Mouse (Mus musculus): ENCODE results near the gene Zfp609.
"Not testable (repeated sequence)": the region's sequence is repeated elsewhere in the genome, so short reads cannot be mapped to it uniquely, and the experiment has no call there.

Zfp609 gene

DNA sequence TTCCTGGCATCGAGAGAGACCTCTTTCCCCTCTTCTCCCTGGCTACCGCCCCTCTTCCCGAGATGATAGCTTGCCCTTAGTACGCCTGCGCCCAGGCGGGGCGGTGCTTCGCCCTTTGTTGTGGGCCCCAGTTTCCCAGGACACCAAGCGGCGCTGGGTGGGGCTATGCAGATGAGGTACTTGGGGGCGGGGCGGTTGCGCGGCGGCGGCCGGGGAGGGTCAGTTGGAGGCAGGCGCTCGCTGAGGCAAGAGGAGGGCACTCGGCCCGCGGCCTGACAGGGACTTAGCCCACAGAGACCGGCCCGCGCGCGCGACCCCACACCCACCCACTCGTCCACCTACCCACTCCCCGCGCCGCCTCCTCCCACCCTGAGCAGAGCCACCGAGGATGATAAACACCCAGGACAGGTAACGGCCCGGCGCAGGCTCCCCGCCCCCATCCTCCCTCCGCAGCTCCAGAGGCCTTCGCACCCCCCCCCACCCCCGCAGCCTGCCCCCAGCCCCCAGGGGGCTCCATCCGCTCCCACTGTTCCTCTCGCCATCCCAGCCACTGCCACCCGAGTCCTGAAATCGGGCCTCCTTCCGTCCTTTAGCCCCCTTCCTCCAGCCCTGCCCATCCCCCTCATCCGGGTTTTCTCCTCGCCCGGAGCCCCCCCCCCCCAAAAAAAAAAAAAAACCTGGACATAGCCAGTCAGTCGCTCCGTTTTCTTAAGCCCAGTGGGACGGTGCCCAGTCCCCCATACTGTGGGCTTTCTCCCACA lies 150.8 kb downstream of the Zfp609 start:
- DNase-seq (ENCODE audit: low read depth, low spot score) = peak; percentile 94

DNA sequence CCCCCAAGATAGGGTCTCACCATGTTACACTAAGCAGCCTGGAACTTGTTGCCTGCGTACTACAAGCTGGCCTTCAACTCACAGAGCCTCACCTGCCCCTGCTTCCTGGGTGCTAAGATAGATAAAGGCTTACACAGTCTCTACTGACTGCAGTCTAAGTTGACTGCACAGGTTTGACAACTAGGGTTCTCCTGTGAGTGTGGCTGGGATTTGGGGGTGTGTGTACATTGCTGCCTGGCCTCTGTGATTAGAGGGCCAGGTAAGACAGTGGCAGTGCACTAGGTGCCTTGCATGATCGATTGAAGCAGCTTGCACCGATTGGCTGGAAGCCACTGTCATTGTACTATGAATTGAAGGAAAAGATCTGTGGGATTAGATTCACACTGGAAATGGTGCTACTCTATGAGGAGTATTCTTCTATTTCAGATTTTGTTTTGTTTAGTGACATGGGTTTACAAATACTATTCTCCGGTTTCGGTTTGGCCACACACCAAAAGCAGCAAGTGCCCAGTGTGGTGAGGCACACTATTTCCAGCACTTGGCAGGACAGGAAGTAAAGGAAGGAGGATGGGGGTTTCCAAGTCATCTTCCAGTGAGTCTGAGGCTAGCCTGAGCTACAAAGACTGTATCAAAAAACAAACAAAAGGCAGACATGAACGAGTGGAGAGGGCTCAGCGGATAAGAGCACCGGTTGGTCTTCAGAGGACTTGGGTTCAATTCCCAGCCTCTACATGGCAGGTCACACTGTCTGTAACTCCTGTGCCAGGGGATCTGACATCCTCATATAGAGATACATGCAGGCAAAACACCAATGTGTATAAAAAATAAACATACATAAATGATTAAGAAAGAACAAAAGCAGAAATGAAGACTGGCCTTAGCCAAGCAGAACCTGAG lies 151.7 kb downstream of the Zfp609 start:
- DNase-seq (ENCODE audit: low read depth, low spot score) = no peak

DNA sequence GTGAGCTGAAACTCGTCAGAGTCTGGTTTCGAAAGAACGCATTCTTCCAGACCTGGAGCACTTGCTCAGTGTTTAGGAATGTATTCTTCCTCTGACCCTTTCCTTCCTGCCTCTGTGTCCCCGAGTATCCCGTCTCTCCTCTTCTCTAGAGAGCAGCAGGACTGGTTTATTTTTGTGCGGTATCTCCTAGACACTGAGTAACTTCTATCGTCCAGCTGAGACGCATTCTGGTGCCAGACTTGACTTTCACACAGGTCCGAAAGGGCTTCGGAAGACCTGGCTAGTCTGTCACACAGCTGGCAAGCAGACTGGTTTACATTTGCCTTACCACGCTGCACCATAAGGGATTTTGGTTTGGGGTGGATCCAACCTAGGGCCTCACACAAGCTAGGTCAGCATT lies 154.4 kb downstream of the Zfp609 start:
- no peak for DNase-seq (ENCODE audit: low read depth, low spot score)

DNA sequence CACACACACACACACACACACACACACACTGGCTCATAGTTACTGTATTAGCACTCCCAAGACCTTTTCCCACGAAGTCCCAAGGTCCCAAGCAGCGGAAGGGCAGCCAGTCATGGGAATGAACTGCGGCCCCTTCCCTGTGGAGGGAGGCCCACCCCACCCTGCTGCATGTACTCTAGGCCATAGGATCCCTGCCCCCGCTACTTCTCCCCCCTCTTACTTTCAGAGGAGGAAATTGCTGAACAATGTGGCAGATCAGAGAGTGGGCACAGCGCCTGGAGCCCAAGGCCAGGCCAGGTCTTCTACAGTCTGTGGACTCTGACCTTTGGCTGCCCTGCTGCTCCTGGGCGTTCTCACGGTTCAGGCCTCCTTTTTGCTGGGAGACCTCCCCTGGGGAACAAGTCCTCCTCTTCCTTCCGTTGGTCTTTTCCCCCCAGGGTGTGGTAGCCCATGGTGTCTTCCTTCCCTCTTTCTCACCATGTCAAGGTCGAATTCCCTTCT lies 155.9 kb downstream of the Zfp609 start:
- no peak for DNase-seq (ENCODE audit: low read depth, low spot score)

DNA sequence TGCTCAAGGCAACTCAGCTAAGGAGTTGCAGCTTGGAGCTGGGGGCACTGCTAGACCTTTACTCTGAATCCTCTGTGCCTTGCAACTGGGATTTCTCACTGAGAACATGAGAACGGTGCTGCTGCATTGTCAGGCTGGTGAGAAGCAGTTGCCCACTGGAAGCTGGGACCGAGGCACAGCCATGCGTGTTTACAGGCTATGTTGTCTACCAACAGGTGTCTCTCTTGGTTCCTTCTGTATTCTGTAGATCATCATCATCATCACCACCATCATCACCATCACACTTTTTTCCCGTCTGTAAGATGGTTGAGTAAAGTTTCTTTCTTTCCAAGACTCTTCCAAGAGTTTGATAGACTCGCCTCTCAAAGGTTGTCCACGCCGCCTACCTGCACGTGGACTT lies 159.7 kb downstream of the Zfp609 start, which contains the start of gene Oaz2:
Gene Oaz2 (plus strand): TSS at position 301 of the 400 bp plus-strand sequence.
- DNase-seq (ENCODE audit: low read depth, low spot score) = no peak

DNA sequence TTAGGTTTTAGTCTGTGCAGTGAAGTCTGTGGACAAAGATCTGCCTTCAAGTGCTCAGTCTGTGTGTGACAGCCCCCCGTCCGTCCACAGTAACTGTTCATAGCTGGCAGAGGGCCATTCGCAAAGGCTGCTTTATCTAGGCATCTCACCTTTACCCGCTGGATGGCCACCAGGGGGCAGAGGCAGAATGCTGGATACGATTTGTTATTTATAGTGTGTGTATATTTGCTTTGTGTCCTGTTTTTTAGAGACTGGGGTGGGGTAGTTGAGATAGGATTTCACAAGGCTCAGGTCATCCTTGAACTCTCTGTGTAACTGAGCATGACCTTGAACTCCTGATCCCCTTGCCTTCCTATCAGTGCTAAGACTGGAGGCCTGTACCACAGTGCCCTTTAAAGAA lies 161.3 kb downstream of the Zfp609 start:
- DNase-seq (ENCODE audit: low read depth, low spot score) = peak; percentile 52

DNA sequence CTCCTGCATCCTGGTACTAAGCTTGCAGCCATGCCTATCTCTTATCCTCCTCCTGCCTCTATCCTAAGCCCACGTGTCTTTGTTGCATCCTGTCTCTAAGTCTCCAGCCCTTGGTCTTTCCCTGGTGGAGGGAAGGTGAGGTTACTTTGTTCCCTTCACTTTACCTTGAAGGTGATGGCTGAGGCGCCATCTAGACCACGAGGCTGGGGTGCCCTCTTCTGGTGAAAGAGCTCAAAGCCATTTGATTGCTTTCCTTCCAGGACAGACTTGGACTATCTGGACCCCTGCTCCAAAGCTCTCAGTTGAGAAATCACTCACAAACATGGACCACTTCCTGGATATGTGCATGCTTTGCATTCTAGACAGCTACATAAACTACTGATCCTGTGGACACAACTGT lies 163.2 kb downstream of the Zfp609 start:
- peak; percentile 57 for DNase-seq (ENCODE audit: low read depth, low spot score)

DNA sequence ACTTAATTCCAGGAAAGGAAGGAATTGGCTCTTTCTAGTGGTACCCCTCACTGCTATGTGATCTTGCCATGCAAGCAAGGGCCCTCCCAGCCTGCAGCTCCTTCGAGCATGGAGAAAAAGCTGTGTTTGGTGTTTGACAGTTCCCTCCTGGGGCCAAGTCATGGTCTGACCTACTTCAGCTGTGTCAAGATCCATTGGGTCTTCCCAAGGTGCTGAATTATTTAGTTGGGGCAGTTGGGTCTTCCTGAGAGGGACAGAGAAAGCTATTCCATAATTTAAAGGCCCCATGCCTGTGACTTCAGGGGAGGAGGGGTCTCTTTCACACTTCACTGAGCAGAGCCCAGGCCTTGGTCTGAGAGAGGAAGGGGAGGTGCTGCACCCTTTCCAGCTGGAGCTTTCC lies 165.9 kb downstream of the Zfp609 start:
- DNase-seq (ENCODE audit: low read depth, low spot score) = no peak

DNA sequence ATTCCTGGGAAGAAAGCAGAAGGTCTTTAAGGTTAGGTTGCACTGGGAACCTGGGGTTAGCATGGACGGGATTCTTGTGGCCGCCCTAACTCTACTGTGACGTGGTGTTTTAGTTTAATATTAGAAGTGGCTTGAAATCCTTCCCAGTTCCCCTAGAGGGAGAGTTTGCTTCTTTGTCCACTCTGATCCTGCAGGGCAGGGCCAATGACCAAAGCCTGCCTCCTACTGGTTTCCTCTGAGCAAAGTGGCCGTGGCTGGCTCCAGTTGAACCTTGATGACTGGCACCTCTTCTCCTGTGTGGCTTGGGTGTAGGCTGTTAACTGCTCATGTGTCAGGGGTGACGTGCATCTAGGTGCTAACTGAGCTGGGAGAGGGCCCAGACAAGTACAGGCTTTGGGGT lies 166.3 kb downstream of the Zfp609 start:
- DNase-seq (ENCODE audit: low read depth, low spot score) = no peak

DNA sequence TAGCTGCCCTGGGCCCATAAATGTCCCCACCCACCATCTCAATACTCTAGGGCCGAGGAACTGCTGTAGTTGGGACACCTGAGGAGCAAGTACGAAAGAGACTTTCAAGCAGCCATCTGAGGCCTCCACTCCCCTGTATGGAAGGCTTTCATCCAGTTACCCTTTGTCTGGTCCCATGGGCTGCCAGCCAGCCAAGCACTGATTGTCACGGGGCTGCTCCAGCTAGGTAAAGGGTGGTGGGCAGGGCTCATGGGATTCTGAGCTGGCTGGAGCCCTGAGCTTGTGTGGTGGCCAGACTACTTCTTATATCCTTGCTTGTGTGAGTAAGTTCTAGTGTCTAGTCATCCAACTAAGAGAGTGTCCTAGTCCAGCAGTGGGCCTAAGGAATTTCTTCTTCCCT lies 170.1 kb downstream of the Zfp609 start:
- no peak for DNase-seq (ENCODE audit: low read depth, low spot score)

DNA sequence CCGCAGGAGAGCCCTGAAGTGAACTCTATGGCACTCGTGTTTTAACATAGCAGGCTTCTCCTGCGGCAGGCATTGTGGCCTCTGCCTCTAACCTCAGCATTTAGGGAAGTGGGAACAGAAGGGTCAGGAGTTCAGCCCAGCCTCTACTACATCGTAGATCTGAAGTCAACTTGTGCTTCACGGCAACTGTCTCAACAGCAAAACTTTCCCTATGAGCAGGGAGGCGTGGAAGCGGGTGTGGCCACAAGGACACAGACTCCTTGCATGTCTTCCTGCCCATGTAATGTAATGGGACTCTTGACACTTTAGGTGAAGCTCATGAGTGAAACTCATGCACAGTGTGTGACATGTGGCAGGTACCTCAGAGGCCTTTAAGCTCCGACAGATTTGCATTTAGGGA lies 171.8 kb downstream of the Zfp609 start:
- no peak for DNase-seq (ENCODE audit: low read depth, low spot score)

DNA sequence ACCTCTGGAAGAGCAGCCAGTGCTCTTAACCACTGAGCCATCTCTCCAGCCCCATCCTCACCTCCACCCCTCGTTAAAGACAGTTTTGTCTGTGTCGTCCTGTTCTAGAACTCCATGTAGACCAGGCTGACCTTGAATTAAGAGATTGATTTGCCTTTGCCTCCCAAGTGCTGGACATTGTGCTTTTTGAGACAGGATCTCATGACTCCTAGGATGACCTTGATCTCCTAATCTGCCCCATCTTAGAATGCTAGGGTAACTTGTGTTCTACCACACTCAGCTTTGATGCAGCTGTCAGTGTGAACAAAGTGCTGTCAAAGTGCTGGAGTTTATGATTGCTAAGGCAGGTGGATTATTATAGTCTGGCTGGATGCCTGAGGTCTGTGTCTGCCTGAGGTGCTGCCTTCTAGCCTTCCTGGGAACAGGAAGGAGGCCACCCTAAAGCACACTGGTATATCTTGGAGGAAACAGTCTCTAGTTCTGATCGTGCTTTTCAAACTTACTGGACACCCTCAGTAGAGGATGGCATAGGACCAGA lies 172.6 kb downstream of the Zfp609 start:
- no peak for DNase-seq (ENCODE audit: low read depth, low spot score)

DNA sequence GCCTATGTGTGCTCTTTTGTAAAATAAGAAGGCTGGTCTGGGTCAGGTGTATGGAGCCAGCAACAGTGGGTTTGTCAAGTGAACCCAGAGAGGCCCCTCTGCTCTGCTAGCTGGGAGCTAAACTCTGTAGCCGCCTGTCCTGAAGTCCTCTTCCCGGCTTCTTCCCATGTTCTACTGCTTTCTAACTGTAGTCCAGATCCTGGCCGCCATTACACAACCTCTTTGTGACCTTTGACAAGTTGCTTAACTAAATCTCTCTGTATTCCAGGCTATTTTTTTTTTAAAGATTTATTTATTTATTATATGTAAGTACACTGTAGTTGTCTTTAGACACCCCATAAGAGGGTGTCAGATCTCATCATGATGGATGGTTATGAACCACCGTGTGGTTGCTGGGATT lies 173.6 kb downstream of the Zfp609 start:
- DNase-seq (ENCODE audit: low read depth, low spot score) = no peak

DNA sequence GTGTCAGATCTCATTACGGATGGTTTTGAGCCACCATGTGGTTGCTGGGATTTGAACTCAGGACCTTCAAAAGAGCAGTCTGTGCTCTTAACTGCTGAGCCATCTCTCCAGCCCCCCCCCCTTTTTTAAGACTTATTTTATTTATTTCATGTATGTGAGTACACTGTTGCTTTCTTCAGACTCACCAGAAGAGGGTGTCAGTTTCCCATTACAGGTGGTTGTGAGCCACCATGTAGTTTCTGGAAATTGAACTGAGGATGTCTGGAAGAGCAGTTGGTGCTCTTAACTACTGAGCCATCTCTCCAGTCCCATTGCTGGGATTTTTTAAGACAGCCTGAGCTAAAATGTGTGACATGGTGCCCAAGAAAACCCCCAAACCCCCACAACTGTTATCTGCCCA lies 175.4 kb downstream of the Zfp609 start:
- DNase-seq (ENCODE audit: low read depth, low spot score) = not testable (repeated sequence)

DNA sequence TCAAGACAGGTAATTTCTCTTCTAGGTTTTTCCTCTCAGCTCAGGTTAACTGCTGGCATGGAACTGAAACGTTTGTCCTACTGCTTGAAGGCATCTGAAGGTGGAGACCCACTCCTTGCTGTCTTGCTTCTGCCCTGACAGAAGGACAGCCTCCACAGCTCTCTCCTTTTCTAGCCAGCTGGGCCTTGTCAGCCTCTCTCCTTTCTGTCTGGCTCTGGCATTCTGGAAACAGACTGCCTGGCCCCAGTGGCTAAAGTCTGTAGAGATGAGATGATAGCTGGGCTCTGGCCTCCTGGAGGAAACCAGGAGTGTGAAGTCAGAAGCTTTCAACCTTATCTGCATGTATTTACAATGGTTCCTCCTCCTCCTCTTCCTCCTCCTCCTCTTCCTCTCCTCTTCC lies 177.4 kb downstream of the Zfp609 start:
- no peak for DNase-seq (ENCODE audit: low read depth, low spot score)

DNA sequence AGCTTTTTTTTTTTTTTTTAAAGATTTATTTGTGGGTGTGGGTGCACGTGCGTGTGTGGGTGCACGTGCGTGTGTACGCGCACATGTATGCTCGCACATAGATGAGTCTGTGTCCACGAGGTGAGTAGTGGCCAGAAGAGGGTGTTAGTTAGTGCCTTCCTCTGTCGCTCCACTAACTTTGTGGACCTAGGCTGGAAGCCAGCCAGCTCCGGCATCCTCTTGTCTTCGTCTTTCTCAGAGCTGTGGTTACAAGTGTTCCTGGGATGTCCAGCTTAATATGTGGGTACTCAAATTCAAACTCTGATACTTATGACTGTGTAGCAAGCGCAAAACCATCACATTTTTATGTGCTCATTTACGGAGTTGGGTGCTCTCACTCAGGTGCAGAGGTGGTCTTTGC lies 178.6 kb downstream of the Zfp609 start:
- DNase-seq (ENCODE audit: low read depth, low spot score) = no peak

DNA sequence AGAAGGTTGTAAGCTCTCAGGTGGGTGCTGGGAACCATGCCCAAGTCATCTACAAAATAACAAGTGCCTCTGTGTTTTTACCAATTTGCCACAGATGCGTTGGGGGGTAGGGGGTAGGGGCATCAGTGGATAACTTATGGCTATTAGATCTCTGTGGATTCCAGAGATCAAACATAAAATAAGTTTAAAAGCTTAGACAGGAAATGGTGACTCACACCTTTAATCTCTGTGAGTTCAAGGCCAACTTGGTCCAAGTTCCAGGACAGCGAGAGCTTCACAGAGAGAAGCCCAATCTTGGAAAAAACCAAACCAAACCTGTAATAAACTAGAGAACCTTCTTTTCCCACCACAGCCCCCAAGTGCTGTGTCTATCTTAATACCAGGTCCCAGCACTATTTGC lies 180.6 kb downstream of the Zfp609 start:
- no peak for DNase-seq (ENCODE audit: low read depth, low spot score)

DNA sequence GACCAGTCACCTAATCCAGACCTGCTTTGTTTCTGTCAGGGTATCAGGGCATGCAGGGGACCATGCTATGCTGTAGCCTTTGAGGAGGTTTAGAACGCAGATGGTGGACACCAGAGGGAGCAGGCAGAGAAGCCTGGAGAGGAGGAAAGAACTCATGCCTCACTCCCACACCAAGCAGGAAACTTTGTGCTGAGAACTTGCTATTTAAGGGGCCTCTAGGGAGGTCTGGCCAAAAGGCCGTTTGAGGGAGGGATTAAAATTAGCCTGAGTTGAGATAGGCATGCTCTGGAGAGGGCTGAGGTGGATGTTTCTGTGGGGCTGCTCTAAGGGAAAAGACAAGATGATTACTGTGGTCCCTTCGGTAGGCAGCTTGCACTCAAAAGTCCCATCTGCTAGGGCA lies 181.4 kb downstream of the Zfp609 start:
- no peak for DNase-seq (ENCODE audit: low read depth, low spot score)

DNA sequence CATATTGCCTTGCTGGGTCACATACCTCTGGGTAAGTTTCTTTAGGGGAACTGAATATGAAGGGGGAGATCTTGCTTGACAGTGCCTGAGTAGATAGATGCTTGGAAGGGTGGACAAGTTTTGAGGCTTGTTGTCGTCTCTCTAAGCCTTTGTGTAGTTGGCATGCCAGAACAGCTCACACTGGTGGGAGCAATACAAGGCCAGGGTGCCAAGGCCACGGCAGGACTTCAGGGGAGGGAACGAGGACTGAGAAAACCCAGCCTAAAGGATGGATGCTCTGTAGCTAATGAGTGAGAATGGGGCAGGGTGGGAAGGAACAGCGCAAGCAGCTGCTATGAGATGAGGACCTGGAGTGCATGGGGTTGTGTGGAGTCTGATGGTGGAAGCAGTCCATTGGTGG lies 182.4 kb downstream of the Zfp609 start:
- DNase-seq (ENCODE audit: low read depth, low spot score) = no peak

DNA sequence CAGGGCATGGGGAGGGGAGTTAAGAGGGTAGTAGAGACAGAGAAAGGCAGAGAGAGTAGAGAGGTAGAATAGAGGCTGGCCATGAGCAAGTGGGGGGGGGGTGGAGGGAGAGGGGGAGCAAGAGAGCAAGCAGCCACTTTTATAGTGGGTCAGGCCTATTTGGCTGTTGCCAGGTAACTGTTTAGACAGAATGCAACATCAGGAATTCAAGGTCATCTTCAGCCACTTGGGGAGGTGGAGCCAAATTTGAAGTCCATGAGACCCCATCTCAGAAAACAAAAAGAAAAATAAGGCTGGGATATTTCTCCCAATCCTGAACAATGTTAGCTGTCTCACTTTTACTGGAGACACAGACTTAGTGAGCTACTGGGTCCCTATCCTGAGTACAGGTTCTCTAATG lies 184.8 kb downstream of the Zfp609 start:
- DNase-seq (ENCODE audit: low read depth, low spot score) = no peak

Data from retina, postnatal 7 days (tissue).